Mouse (Mus musculus) kidney, embryonic 14.5 days (tissue): ENCODE measurements around the gene Mmp21. TPM values are rescaled to one million over a fixed set of nuclear protein-coding genes. Genes with fewer than 3 reads are reported as not detected.

Experiments
- ATAC-seq: fragments of 200-750 bp; cut with Nextera tagmentation; 2 replicates; pipeline ENCODE4 v1.8.0; 2017; ENCODE audit warnings: moderate number of reproducible peaks, mild to moderate bottlenecking, moderate TSS enrichment, moderate library complexity; ENCODE audit not compliant: low FRiP score, low TSS enrichment
- H3K27ac ChIP-seq: fragments of 300-500 bp; sonication (generic); 2 replicates; pipeline ENCODE4 v1.5.1; 2014; ENCODE audit warnings: low read depth, mild to moderate bottlenecking, low read length, moderate library complexity, mixed read lengths
- H3K27me3 ChIP-seq: fragments of 300-500 bp; sonication (generic); 2 replicates; pipeline ENCODE4 v1.6.1; 2014; ENCODE audit warnings: mild to moderate bottlenecking, low read length; ENCODE audit not compliant: control insufficient read depth, insufficient read depth
- H3K36me3 ChIP-seq: fragments of 300-500 bp; sonication (generic); 2 replicates; pipeline ENCODE4 v1.6.1; 2014; ENCODE audit warnings: low read length, mixed read lengths; ENCODE audit not compliant: control insufficient read depth, insufficient read depth
- H3K4me1 ChIP-seq: fragments of 300-500 bp; sonication (generic); 2 replicates; pipeline ENCODE4 v1.6.1; 2014; ENCODE audit warnings: low read length, mixed read lengths; ENCODE audit not compliant: control insufficient read depth, insufficient read depth
- H3K4me2 ChIP-seq: fragments of 300-500 bp; sonication (generic); replicated peaks from 2 replicates; pipeline ENCODE4 v1.6.1; 2014; ENCODE audit warnings: low read depth, mild to moderate bottlenecking, low read length
- H3K4me3 ChIP-seq: fragments of 300-500 bp; sonication (generic); 2 replicates; pipeline ENCODE4 v1.5.1; 2014; ENCODE audit warnings: mild to moderate bottlenecking, low read length
- H3K9ac ChIP-seq: fragments of 300-500 bp; sonication (generic); 2 replicates; pipeline ENCODE4 v1.6.1; 2014; ENCODE audit warnings: low read depth, mild to moderate bottlenecking, low read length, moderate library complexity
- H3K9me3 ChIP-seq: fragments of 300-500 bp; sonication (generic); 2 replicates; pipeline ENCODE4 v1.6.1; 2016; ENCODE audit warnings: low read length; ENCODE audit not compliant: control insufficient read depth
- WGBS: fragments of 180-500 bp; shearing (Covaris S2); extraction: QIAGEN DNeasy Blood & Tissue Kit; methylation state at CpG from one replicate; pipeline ENCODE4 v1.1.7; 2014; 5-methylcytosine and 5-hydroxymethylcytosine counted together
- polyA plus RNA-seq: library from polyadenylated mRNA; unstranded; fragments of >200 nt; fragmentation: Nextera tagmentation; extraction: Ambion mirVana; gene quantifications from 2 replicates; pipeline ENCODE4 v1.2.1, GENCODE M21; 2014

Mmp21 gene
- polyA plus RNA-seq: 0.24 TPM in 1 of 2 replicates, not detected in the other

DNA sequence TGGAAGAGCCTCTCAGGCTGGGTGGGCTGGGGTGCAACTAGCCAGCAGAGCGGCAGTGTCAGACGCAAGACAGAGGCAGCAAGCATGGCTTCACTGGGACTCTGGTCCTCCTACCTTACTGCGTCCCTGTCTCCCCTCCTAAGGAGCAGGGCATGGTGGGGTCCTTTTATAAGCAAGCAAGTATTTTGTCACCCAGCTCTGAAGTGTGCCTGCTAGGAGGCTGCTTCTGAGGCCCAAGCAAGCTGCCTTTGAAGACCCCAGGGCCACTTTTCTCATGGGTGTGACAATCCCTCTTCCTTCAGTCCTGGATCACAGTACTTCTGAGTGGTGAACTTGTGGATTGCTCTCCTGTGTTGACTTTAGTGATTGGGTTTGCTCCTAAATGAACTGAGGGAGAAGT lies at the start of gene Mmp21:
Gene Mmp21 (minus strand): TSS at position 101 of the 400 bp plus-strand sequence.
- Histone ChIP-seq H3K9me3 (no peaks in the 10 kb centered on the region; the same call in 1 of the 2 replicates), H3K27me3 (no peaks in the 10 kb centered on the region), H3K27ac (no peak within 1 kb of the TSS), H3K4me2 (no peak within 1 kb of the TSS), H3K4me1 (no peaks in the 10 kb centered on the region), H3K9ac (no peak within 1 kb of the TSS), H3K4me3 (no peak within 1 kb of the TSS), H3K36me3 (no peaks in the 10 kb centered on the region)
- ATAC-seq: no peak
- WGBS: 62% methylated on average over 3 of the region's 3 CpGs

DNA sequence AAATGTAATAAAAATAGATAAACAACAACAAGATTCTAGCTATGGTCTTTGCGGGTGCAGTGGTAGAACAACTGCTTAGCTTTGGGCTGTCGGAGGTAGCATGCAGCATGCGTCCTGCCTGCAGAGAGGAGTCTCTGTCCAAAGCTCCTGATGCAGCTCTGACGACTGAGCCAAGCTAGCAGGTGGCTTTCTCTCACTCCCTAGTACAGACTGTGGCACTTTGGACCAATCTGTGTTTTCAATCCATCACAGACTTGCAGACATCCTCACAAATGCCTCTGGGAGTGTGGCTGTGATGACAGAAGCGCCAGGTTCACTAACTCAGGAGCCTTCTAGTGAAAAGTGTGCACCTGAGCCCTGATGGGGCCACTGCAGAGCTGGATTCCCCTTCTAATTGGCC lies 49.5 kb upstream of the Mmp21 start:
- H3K9ac ChIP-seq: no peak overlapping the region
- 0 out of 2 replicates have a peak, but pooled peaks cover 4% of the 10 kb centered on the region for H3K4me1 ChIP-seq
- peaks cover 2% of the 10 kb centered on the region; the same call in 1 of the 2 replicates for H3K36me3 ChIP-seq
- ATAC-seq: no peak
- H3K27me3 ChIP-seq: no peaks in the 10 kb centered on the region
- no peaks in the 10 kb centered on the region for H3K9me3 ChIP-seq
- H3K4me2 ChIP-seq: no peak overlapping the region
- H3K4me3 ChIP-seq: no peak overlapping the region
- 79% methylated on average over 5 of the region's 5 CpGs for WGBS
- H3K27ac ChIP-seq: no peak overlapping the region

DNA sequence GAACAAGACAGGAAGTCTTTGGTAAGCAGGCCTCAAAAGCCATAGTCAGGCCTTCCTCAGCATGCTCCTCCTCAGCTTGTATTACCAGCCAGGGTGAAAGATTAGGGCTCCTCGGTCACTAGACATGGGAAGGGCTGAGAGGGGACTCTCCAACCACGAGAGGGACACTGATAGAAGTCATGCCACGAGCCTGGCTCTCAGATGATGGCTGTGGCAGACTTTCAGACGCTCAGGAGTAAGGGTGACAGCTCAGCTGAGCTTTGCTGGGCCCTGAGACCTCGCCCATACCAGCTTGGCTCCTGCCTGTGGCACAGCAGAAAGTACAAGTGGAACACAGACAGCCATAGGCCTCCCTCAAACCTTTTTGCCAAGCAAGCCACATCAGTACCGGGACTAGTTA lies 47.2 kb upstream of the Mmp21 start:
- 78% methylated on average over 6 of the region's 6 CpGs for whole genome bisulfite sequencing
- Histone ChIP-seq H3K4me1 (0 out of 2 replicates have a peak, but pooled peaks cover 4% of the 10 kb centered on the region), H3K4me3 (no peak overlapping the region), H3K36me3 (peaks cover 25% of the 10 kb centered on the region), H3K27ac (no peak overlapping the region), H3K9me3 (no peaks in the 10 kb centered on the region), H3K9ac (no peak overlapping the region), H3K4me2 (no peak overlapping the region), H3K27me3 (no peaks in the 10 kb centered on the region)
- no peak for ATAC-seq

DNA sequence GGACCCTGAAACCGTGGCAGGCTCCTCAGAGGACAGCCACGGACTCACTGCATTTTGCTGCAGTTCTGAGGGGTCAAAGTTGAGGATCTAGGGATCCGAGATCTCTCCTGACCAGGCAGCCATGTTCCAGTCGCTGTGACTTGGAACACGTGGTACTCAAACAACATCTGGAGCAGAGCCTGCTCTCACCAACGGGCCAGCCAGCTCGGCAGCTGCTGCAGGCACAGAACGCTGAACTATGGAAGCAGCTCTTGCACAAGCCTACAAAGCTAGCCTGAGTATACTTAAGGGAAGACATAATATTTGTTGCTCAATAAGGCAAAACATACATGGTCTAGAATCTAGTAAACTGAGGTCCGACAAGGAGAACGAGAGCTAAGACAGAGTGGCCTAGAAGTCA lies 45.7 kb upstream of the Mmp21 start:
- no peak for ATAC-seq
- Histone ChIP-seq H3K9me3 (no peaks in the 10 kb centered on the region), H3K4me1 (0 out of 2 replicates have a peak, but pooled peaks cover 4% of the 10 kb centered on the region), H3K27me3 (no peaks in the 10 kb centered on the region), H3K4me2 (no peak overlapping the region), H3K27ac (no peak overlapping the region), H3K9ac (no peak overlapping the region), H3K36me3 (peaks cover 38% of the 10 kb centered on the region), H3K4me3 (no peak overlapping the region)
- WGBS: 81% methylated on average over 10 of the region's 10 CpGs

DNA sequence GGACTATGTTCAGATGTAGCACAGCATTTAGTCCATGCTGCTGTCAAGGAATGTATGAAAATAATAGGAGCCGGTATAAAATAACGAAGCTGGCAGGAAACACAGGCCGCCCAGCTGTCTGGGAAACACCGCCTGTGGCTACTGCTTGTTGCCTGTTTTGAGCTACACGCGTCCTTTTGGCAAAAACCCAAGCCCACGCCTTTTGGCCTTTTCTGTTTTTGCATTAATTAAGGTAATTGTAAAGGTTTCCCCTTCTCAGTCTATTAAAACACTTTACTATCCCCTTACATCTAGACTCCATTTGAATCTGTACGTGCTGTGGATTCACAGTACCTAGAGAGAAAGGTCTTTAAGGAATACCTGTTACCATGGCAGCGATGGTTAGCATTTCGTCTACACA lies 45.0 kb upstream of the Mmp21 start:
- no peak overlapping the region for H3K4me3 ChIP-seq
- 89% methylated on average over 10 of the region's 10 CpGs for WGBS
- H3K9me3 ChIP-seq: no peaks in the 10 kb centered on the region
- no peak for ATAC-seq
- H3K36me3 ChIP-seq: peaks cover 45% of the 10 kb centered on the region
- no peak overlapping the region for H3K4me2 ChIP-seq
- no peak overlapping the region for H3K27ac ChIP-seq
- H3K9ac ChIP-seq: no peak overlapping the region
- H3K4me1 ChIP-seq: 0 out of 2 replicates have a peak, but pooled peaks cover 4% of the 10 kb centered on the region
- H3K27me3 ChIP-seq: no peaks in the 10 kb centered on the region

DNA sequence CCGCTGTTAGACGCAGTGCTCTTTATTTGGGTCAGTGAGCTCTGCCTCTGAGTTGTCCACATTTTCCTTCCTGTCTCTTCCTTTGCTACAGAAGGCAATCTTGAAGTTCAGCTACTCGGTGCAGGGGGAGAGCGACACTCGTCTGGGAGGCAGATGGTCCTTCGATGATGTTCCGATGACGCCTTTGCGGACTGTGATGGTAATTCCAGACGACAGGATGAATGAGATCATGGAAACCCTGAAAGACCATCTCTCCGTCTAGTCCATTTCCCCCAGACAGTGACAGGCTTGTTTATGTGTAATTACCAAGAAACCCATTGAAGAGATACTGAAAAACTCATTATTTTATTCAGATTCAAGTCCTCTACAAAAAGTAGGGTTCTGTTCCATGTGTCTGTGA lies 40.8 kb upstream of the Mmp21 start:
- no peak overlapping the region for H3K9ac ChIP-seq
- H3K4me1 ChIP-seq: no peaks in the 10 kb centered on the region
- WGBS: 83% methylated on average over 11 of the region's 11 CpGs
- H3K27ac ChIP-seq: no peak overlapping the region
- peaks cover 87% of the 10 kb centered on the region for H3K36me3 ChIP-seq
- H3K4me3 ChIP-seq: no peak overlapping the region
- H3K9me3 ChIP-seq: no peaks in the 10 kb centered on the region
- no peaks in the 10 kb centered on the region for H3K27me3 ChIP-seq
- no peak for ATAC-seq
- no peak overlapping the region for H3K4me2 ChIP-seq

DNA sequence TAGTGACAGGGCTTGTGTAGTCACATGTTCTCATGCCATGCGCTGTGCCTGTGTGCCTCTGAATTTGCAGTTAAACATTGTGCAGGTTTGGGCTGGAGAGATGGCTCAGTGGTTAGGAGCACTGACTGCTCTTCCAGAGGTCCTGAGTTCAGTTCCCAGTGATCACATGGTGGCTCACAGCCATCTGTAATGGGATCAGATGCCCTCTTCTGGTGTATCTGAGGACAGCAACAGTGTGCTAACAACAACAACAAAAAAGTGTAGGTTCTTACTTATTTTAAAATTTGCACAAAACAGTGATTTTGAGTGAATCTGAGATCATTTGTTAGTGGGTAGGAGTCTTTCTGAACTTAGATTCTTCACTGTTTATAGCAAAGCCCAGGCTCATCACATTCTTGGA lies 38.7 kb upstream of the Mmp21 start:
- Histone ChIP-seq H3K4me1 (no peaks in the 10 kb centered on the region), H3K9ac (no peak overlapping the region), H3K4me3 (no peak overlapping the region), H3K27ac (no peak overlapping the region), H3K4me2 (no peak overlapping the region), H3K36me3 (peaks cover 98% of the 10 kb centered on the region), H3K27me3 (no peaks in the 10 kb centered on the region), H3K9me3 (no peaks in the 10 kb centered on the region)
- ATAC-seq: no peak
- whole genome bisulfite sequencing: 94% methylated on average over 1 of the region's 1 CpGs

DNA sequence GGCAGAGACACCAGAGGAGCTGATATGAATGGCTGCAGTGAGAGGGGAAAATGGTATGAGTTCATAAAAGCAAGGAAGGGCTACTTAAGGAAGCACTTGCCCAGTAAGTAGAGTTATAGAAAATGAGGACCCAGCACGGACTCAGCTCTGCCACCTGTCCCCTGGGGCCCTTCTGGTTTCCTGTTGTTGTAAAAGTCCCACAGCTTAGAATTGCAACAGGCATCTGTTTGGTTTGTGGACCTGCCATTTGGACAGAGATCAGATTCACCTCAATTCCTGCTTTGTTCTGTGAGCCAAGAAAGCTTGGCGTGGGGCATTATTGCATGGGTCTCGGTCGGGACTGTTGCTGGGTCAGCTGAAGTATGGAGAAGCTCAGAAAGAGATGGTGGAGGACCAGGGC lies 35.5 kb upstream of the Mmp21 start:
- WGBS: 86% methylated on average over 4 of the region's 4 CpGs
- no peak for ATAC-seq
- Histone ChIP-seq H3K27me3 (no peaks in the 10 kb centered on the region), H3K4me3 (no peak overlapping the region), H3K36me3 (peaks cover 77% of the 10 kb centered on the region), H3K9ac (no peak overlapping the region), H3K27ac (no peak overlapping the region), H3K9me3 (no peaks in the 10 kb centered on the region), H3K4me2 (no peak overlapping the region), H3K4me1 (no peaks in the 10 kb centered on the region)

DNA sequence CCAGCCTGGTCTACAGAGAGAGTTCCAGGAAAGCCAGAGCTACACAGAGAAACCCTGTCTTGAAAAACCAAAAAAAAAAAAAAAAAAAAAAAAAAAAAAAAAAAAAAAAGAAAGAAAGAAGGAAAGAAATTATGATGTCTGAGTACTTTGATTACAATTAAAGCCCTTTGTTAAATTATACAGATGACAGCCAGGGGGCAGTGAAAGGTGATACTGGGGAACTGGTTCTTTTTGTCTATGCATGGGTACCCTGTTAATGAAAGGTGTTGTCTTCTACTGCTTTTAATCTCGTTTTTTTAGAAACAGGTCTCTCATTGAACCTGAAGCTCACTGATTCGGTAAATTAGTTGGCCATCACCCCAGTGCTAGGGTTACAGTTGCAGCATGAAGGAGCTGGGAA lies 27.4 kb upstream of the Mmp21 start:
- Histone ChIP-seq H3K27ac (no peak overlapping the region), H3K27me3 (no peaks in the 10 kb centered on the region), H3K4me1 (peaks cover 5% of the 10 kb centered on the region; the same call in 1 of the 2 replicates), H3K36me3 (peaks cover 4% of the 10 kb centered on the region; the same call in 1 of the 2 replicates), H3K9me3 (peaks cover 4% of the 10 kb centered on the region; the same call in 1 of the 2 replicates), H3K9ac (no peak overlapping the region), H3K4me2 (no peak overlapping the region), H3K4me3 (no peak overlapping the region)
- WGBS: 86% methylated on average over 2 of the region's 2 CpGs
- ATAC-seq: no peak
